In genomic region chr13:108315702-108316486, GRCm38 (mm10) we compare ENCODE assay signal across 8 mouse cellular contexts. TPM values are rescaled to one million over a fixed set of nuclear protein-coding genes. Genes with fewer than 3 reads are reported as not detected.
DNase-seq lines count a peak whose midpoint lies in the region; ATAC-seq and TF ChIP-seq lines count a peak whose summit lies in the region.

TSS of gene Depdc1b (plus strand) at chr13:108316332.

- CTCF ChIA-PET in Patski (lab: Charles Lee) = interaction anchor here (0.6 to 4.0 kb wide), 13 partner anchors 9 to 140 kb away, joined by 3 to 19 read pairs (median 4); partner anchors contain the start of gene Elovl7

- H3K27ac ChIP-seq in hindbrain, embryonic 15.5 days (replicated peaks) = peak within 1 kb of the TSS; percentile 74; the same call in 1 of the 2 replicates

- no peaks in the 10 kb centered on the region for H3K36me3 ChIP-seq in hindbrain, embryonic 15.5 days

- H3K27me3 ChIP-seq in Patski = no peaks in the 10 kb centered on the region
- H3K27me3 ChIP-seq in hindbrain, embryonic 15.5 days = no peaks in the 10 kb centered on the region

- H3K9me3 ChIP-seq in hindbrain, embryonic 15.5 days = no peaks in the 10 kb centered on the region

- in situ Hi-C loops in Patski (cut with MboI; ENCODE audit: low pct_unique_long_range_greater_than_20kb) = no loop called here

- H3K4me3 ChIP-seq in hindbrain, embryonic 15.5 days = peak within 1 kb of the TSS; percentile 78

- no peak for TF ChIP-seq CTCF in Patski (IDR thresholded peaks at IDR 0.05)

- peaks cover 12% of the 10 kb centered on the region for H3K4me1 ChIP-seq in hindbrain, embryonic 15.5 days (replicated peaks)

- POLR2A ChIA-PET in Patski (lab: Charles Lee) = interaction anchor here (0.7 to 1.1 kb wide), 3 partner anchors 23 to 126 kb away, joined by 3 read pairs; partner anchors contain the start of gene Elovl7

- peak; percentile 99 for ATAC-seq in Patski
- peak; percentile 99 for ATAC-seq in hindbrain, embryonic 15.5 days (ENCODE audit: low FRiP score, low read depth)

- peak within 1 kb of the TSS; percentile 95 for H3K4me2 ChIP-seq in hindbrain, embryonic 15.5 days

- H3K9ac ChIP-seq in hindbrain, embryonic 15.5 days = peak within 1 kb of the TSS; percentile 79

- peak; percentile 68 for DNase-seq in Patski (ENCODE audit: low read depth, low spot score)
- peak; percentile 94 to 96 for DNase-seq in cerebellum, postnatal 14 days
- peak; percentile 84 to 89 for DNase-seq in frontal cortex, postnatal 25 days (ENCODE audit: low spot score in 2 of 2)
- DNase-seq in left cerebral cortex, adult 11 months (ENCODE audit: low spot score) = peak; percentile 88
- peak; percentile 95 to 97 for DNase-seq in lung, postnatal 4 days
- peak; percentile 85 for DNase-seq in retina, postnatal 7 days (ENCODE audit: low read depth, low spot score)
- peak; percentile 87 for DNase-seq in urinary bladder, adult 2 months (ENCODE audit: low spot score)

- WGBS in hindbrain, embryonic 15.5 days = under 1% methylated on average over 48 of the region's 48 CpGs

RNA-seq across cellular contexts. Expression of gene Depdc1b, which starts in this region (rescaled TPM):
- polyA plus RNA-seq in Patski (2021) = 12.2 TPM
- polyA plus RNA-seq in hindbrain, embryonic 15.5 days (2015; fragmentation: Nextera tagmentation; extraction: Ambion mirVana) = 2.5 and 2.8 TPM in 2 replicates
- polyA plus RNA-seq in urinary bladder, adult 2 months (2012; rRNA removed) = 0.37 and 0.56 TPM in 2 replicates

Comparison
In these comparisons a context has a peak if more than half of its experiments do, and no peak if none do; other contexts are left out.
1. Peak in every context shown above with its lines: DNase-seq, ATAC-seq, H3K4me3 ChIP-seq and H3K27ac ChIP-seq.
2. Peak in DNase-seq in urinary bladder, adult 2 months; RNA of the gene not detected or under 1 TPM.